Mouse (Mus musculus): ENCODE results near the gene Plekhh3.
"Not testable (repeated sequence)": the region's sequence is repeated elsewhere in the genome, so short reads cannot be mapped to it uniquely, and the experiment has no call there.

The Plekhh3 gene

DNA sequence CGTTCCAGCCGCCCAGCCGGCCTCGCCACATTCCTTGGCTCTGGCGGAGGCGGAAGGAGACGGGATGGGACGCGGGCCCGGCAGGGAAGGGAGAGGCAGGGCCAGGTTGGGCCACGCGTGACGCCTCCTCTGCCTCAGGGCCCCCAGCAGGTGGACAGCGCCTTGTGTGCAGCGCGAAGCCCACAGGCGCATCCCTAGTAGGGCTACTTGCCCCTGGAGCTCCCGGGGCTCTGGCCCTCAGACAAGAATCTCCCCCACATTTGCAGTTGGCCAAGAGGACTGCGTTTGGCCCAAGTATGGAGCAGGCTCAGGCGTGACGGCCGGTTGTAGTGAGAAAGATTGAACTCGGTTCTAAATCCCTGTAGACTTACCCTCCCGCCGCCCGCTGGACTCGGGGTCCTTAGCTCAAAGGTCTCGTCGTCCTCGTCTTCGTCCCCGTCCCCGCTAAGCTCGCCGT is 769 bp downstream of the Plekhh3 start, which contains the start of gene Cntnap1:
Gene Cntnap1 (plus strand): TSS at position 170 of the 457 bp plus-strand sequence.
- DNase-seq (ENCODE audit: low spot score): peak; percentile 73

DNA sequence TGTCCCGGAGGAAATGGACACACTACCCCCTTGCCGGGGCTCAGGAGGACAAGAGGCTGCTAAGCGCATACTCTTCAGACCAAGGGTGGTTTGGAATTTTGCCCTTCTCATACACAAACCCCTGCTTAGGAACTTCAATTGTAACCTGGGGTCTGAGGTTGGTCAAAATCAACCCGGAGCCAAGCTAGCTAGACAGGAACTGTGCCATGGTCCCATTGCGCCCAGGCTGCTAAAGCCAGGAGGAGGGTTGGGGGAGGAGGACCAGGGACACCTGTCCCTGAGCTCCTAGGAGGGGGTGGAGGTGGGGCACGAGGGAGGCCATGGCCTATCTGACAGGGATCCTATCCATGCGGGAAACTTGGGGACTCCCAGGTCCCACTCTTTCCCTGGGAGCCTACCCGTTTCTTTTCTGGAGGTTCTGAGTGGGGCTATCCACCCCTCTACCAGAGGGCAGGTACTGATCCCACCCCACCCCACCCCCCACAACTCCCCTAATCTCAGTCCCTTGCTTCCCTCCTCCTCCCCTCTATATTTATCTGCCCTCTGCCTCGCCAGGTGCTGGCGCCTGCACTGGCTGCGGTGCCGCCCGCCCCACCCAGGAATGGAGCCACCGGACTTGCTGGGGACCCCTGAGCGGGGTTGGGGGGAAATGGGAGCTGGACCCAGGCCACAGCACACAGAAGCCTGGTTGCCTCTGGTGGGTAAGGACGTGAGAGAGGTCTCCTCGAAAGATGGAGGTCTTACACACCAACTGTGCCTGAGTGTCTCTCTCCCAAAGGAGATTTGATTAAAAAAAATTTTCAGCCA is 1.6 kb downstream of the Plekhh3 start:
- peak; percentile 22 for DNase-seq (ENCODE audit: low spot score)

DNA sequence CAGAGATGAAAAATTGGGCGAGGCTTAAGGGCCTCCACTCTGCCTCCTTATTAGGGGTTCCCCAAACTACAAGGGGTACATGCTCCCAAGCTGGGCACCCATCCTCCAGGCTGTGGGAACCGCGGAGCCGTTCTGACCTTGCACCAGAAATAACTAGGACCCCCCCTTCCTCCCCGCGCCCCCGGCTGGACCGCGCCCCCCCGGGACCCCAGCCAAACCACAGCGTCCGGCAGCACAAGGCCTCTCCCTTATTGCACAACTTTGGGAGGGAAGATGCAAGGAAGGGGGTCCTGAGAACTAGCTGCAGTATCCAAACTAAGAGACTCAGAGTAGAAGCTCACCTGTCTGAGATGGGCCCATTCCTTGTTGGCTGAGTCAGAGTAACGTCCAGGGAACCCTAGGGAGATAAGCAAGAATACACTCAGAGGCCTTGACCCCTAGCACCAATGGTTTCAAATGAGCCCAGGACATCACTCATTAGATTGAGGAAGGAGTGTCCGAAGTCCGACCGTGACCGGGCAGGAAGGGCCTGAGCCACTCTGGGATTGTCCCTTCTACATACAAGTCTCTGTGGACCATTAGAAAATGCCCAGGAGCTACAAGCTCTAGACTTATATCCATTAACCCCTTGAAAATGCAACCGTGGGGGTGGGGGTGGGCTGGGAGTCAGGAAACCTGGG is 2.7 kb downstream of the Plekhh3 start:
- DNase-seq (ENCODE audit: low spot score): peak; percentile 66

DNA sequence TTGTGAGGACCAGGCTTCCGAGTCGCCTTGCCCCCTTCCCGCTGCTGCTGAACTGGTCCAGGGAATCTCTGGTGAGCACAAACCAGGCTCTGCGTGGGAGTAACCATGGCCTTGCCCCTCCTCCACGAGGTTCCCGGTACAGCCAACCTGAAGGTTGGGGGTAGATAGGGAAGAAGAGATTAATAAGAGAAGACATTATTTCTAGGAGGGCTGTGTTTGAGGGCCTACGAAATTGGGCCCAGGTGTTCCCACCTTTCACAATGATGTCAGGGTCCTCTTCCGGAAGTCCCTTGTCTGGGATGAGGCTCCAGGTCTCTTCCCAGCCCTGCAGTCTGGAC is 3.2 kb downstream of the Plekhh3 start:
- DNase-seq (ENCODE audit: low spot score): peak; percentile 31

DNA sequence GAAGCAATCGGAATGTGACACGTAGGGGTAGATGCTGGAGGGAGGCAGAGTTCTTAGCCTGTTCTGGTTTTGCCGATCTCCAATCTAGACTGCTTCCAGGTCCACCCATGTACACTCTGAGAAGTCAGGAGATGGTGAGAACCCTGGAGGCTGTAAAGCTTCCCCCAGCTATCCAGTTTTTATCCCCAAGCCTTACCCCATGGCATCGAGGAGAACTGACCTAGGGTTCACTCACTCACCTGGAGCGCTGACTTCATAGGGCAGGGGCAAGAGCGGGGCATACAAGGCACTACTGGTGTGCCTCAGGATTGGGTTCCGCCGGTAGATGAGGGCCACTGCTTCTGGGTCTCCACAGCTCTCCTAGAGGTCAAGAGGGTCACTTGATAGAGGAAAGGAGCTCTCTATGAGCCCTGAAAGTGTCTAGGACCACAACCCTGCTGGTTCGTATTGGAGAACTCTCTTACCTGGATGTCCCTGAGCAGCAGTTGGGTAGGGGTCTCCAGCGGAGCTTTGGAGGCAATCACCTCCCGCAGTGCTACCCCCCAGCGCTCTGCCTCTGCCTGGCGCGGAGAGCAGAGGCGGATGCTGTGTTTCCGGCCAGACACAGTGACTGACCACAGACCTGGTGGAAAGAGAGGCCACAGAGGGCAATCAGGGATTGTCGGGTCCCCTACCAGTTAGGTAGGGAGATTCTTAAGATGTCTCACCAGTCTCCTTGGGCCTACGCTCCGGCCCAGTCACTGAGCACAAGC is 3.8 kb downstream of the Plekhh3 start:
- no peak for DNase-seq (ENCODE audit: low spot score)

DNA sequence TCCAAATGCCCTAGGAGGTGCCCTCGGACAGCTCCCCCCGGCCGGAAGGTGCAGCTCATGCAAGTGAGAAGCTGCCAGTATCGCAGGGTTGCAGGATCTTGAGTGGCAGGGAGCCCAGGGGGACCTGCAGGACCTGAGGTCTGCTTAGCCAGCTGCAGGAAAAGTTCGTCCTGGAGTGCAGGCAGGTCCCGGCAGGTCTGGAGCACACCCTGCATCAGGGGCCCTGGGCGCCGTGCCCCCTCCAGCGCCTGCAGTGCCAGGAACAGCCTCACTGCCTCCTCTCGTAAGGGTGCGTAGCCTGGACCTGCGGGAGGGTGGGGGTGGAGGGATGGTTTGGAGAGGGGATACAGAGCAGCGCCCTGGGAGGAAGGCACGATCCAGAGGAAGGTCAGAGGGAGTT is 4.8 kb downstream of the Plekhh3 start:
- no peak for DNase-seq (ENCODE audit: low spot score)

DNA sequence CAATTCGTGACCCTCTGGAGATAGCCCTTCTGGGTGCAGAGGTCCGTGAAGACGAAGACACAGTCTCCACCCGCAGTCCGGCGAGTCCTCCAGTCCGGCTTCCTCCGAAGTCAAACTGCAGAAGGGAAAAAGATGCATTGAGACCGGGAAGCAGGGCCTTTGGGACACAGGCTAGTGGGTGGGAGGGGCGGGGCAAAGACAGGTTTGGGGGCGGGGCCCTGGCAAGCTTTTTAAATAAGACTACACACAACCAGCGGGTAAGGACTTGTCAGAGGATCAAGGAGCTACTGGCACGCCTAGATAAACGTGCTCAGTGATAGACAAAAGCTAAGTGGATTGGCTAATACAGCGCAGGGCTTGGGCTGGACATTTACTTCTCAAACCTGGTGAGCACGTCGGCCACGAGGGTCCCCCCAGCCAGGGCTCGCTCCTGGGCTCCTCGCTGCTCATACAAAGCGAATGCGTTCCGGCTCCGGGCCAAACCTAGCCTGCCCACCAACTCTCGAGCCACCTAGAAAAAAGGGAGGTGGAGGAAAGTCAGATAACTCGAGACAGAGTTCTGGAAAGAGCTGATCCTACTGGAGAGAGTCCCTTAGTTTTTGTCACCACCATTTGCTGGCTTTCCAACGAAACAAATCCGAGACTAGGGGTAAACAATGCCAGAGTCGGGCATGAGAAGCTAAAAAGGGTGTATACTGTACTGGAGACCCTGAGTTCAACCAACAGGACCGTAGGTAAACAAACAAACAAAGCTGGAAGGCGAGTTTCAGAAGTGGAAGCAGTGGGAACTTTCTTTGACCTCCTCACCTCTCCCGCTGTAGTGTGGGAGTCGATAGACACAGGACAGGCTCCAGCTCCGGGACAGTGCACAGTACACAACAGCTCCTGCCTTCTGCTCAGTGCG is 6.2 kb downstream of the Plekhh3 start:
- DNase-seq (ENCODE audit: low spot score): no peak

DNA sequence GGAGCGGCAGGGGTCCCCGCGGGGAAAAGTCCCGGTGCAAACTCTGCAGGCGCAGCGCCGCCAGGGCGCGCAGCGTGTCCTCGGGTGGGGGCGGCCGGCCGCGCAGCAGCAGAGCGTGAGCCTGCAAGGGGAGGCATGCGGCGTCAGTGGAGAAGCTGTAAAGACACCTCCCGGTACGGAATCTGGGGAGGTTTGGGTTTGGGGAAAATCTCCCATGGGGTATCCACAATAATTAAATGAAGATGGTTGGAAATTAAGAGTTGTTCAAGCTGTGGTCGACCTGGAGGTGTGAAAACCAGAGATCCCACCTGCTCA is 6.8 kb downstream of the Plekhh3 start:
- DNase-seq (ENCODE audit: low spot score): no peak

DNA sequence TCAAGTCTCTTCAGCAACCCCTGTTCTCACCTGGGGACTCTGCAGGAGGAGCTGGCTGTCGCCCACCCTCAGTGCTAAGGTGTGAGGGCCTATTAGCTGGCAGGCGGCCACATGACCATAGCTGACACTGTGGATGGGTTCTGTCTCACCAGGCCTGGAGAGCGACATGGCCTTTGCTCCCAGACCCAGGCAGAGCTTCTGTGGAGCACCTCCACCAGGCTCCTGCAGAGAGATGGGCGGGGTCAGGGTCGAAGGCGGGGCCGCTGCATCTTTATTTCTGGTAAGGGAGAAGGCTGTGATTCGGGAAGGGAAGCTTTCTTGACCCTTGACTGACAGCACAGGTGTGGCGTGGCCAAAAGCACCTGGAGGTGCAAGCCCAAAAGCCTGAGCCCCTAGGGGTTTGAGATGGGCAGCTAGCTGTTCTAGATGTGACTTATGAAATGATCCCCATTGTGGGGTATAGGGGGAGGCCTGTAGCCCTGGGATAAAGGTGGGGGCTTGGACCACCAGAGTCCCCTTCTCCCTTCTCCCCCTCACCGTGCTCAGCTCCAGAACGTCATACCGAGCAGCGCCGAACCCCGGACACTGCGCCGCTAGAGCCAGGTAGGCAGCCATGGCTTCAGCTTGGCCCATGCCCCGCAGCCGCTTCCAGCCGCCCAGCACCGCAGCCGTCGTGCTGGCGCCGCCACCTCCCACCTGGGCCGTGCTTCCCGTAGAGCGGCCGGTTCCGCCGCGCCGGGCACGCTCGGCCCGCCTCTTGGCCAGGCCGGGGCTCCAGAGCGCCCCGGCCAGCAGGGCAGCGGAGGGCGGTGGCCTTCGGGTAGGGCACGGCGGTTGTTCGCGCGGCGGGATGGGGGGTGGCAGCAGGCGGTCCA is 7.4 kb downstream of the Plekhh3 start:
- DNase-seq (ENCODE audit: low spot score): no peak

DNA sequence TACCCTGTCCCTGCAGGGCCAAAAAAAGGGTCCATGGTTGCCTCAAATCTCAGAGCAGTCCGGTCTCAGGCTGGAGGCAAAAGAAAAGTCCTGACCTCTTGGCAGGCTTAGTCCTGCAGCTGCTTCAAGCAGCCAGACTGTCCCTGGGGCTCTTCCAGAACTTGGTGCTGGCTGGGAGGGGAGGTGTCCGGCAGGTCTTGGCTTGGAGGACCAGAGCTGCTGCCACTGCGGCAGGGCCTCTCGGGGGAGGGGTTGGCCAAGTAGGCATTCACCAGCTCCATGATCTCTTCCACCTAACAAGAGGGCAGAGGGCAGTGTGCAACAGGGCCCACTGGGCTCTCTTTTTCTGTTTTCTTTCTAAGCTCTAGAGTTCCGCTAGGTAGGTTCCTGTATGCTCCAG is 8.4 kb downstream of the Plekhh3 start:
- peak; percentile 64 for DNase-seq (ENCODE audit: low spot score)

DNA sequence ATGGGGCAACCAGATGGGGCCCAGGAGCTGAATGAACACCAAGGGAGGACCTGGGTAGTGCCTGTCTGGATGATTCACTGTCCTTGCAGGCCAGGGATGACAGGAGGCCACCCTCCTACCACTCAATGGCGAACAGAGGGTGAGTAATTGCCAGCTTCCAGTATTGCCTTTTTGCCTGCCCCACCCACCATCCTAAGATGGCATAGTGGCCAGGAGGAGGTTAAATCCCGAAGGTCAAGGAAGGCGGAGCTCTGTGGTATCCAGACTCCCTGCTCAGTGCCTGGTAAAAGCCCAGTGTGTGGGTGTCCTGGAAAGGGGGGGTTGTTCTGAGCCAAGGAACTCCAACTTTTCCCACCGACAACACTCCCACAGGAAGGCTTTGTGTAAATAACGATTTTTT is 8.8 kb downstream of the Plekhh3 start:
- no peak for DNase-seq (ENCODE audit: low spot score)

DNA sequence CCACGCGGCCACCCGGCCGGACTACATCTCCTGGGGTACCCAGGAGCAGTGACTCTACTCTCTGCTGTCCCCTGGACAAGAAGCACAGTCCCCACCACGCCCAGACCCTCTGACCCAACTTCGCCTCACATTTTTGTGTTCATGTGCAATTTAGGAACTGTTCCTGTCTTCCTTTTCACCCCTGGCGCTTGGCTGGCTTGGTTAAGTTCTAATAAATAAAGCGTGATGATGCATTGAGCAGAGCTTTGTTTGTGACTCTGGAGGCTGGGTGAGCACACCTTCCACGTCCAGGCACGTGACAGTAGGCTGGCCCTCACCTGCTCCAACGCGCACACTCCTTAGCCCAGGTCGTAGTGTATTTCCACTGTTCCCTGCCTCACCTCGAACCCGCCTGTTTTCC is 9.6 kb downstream of the Plekhh3 start:
- no peak for DNase-seq (ENCODE audit: low spot score)

DNA sequence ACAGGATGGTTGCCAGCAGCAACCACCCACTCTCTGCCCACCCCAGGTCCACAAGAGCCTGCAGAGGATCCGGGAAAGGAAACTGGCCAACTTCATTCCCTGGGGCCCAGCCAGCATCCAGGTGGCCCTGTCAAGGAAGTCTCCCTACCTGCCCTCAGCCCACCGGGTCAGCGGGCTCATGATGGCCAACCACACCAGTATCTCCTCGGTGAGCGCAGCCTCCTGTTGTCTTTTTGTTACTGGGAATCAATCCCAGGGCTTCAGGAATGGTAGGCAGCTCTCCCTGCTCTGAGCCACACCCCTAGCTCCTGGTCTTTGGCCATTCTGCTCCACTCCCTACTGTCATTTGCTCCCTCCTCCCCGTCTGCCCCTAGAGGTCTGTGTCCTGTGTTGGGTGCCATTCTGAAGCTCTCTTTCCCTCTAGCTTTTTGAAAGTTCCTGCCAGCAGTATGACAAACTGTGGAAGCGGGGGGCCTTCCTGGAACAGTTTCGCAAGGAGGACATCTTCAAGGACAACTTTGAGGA is 10.1 kb downstream of the Plekhh3 start:
- not testable (repeated sequence) for DNase-seq (ENCODE audit: low spot score)

DNA sequence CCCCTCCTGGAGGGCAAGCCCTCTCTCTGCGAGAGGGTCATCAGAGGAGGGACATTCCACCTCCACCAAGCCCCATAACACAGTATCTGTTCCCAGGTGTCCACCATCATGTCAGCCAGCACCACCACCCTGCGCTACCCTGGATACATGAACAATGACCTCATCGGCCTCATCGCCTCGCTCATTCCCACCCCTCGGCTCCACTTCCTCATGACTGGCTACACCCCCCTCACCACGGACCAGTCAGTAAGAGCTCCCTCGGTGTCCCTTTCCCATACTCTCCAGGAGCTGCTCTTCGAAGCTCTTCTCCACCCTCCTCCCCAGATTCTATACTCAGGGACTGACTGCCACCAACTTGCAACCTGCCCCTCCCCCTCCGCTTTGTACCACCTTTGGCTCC is 11.0 kb downstream of the Plekhh3 start:
- not testable (repeated sequence) for DNase-seq (ENCODE audit: low spot score)

DNA sequence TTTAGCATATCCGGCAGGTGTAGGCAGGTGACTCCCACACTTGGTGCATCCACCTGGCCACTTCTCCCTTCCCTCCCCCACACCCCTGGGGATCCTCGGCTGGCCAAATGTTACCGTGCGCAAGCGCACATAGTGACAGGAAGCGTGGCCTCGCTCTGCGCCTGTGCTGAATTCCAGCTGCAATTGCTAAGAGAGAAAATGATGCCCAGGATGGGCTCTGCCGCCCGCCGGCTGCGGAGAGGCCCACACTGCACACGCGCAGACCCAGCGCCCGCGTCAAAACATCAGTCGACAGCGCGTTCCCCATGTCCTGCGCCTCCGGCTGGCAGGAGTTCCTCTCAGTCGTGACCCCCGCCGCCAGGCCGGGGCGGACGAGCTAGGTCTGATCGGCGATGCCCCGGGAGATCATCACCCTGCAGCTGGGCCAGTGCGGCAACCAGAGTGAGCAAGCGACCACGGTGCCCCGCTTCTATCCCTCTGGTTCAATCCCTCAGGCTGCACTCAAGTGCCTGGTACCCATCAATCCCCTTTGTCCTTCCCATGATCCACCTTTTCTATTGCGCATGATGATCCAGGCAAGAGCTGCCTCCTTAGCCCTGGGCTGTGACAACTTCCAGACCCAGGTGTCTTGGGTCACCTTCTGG is 15.3 kb downstream of the Plekhh3 start, which contains the start of gene Tubg2:
Gene Tubg2 (plus strand): TSS at position 180 of the 644 bp plus-strand sequence.
- peak; percentile 60 for DNase-seq (ENCODE audit: low spot score)

DNA sequence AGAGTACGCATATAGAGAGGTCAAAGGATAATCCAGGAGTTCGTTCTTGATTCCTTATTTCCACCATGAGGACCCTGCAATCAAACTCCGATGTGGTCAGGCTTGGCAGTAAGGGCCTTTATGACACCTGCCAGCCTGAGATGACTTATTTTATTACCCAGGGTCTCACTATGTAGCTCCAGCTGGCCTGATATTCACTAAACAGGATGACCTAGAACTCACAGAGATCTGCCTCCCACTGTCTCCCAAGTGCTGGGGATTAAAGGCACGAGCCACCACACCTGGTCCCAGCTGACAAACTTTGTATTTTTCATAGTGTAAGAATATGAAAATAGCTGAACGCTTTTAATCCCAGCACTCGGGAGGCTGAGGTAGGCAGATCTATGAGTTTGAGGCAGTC is 16.0 kb downstream of the Plekhh3 start:
- DNase-seq (ENCODE audit: low spot score): no peak

DNA sequence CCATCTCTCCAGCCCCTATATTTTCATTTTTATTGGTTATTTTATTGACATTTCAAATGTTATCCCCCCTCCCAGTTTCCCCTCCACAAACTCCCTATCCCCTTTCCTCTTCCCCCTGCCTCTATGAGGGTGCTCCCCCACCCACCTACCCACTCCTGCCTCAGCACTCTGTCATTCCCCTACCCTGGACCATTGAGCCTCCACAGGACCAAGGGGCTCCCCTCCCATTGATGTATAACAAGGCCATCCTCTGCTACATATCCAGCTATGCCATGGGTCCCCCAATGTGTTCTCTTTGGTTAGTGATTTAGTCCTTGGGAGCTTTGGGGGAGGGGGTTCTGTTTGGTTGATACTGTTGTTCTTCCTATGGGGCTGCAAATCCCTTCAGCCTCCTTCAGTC is 16.5 kb downstream of the Plekhh3 start:
- DNase-seq (ENCODE audit: low spot score): no peak

DNA sequence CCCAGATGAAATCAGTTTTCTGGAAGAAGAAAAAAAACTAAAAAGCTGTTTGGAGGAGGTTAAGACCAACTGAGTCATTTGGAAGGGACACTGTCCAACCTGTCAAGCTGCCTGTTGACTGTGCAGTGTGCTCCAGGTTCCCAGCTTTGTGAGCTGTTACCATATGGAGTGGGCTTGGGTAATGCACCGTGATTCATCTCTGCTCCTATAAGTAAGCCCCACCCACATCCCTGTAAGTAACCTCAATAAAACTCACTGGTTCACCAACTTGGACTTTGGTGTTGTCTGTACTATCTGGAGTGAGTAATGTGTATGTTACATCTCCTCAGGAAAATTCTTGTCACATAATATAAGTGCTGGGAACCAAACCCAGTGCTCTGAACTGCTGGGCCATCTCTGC is 18.3 kb downstream of the Plekhh3 start:
- DNase-seq (ENCODE audit: low spot score): no peak

DNA sequence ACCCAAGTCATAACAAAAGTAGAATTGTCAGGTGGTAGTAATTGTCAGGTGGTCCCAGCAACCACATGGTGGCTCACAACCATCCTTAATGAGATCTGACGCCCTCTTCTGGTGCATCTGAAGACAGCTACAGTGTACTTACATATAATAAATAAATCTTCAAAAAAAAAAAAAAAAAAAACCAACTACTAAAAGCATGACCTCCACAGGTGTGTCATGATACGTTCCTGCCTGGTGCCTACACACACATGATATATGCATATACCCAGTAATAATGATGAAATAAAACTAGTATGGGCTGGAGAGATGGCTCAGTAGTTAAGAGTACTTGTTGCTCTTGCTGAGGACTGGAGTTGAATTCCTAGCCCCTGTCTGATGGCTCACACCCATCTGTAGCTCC is 20.1 kb downstream of the Plekhh3 start:
- no peak for DNase-seq (ENCODE audit: low spot score)
